Mouse (Mus musculus) megakaryocyte, embryonic 14.5 days (primary cell): ENCODE data around the gene Cbx6. TPM values are rescaled to one million over a fixed set of nuclear protein-coding genes. Genes with fewer than 3 reads are reported as not detected.

ENCODE experiments used
- H3K27me3 ChIP-seq: replicated peaks from 2 replicates; pipeline ENCODE3; 2012; ENCODE audit warnings: inconsistent platforms
- H3K36me3 ChIP-seq: replicated peaks from 2 replicates; pipeline ENCODE3; 2012; ENCODE audit warnings: low read length, inconsistent platforms, mixed read lengths
- H3K4me1 ChIP-seq: 2 replicates; pipeline ENCODE4 v1.6.1; 2012; ENCODE audit warnings: inconsistent platforms
- H3K4me3 ChIP-seq: replicated peaks from 2 replicates; pipeline ENCODE3; 2012; ENCODE audit warnings: moderate library complexity, mild to moderate bottlenecking, inconsistent platforms
- H3K9me3 ChIP-seq: 2 replicates; pipeline ENCODE4 v1.6.1; 2012; ENCODE audit warnings: inconsistent platforms
- FLI1 ChIP-seq: IDR thresholded peaks from 2 replicates; pipeline ENCODE4 v1.6.1; 2012; ENCODE audit warnings: low read length, inconsistent platforms, mixed read lengths
- GATA1 ChIP-seq: IDR thresholded peaks from 3 replicates; pipeline ENCODE4 v1.6.1; 2012; ENCODE audit warnings: mixed read lengths, low read length, inconsistent platforms, borderline replicate concordance
- polyA plus RNA-seq: library from polyadenylated mRNA; stranded (reverse); fragments of >175 nt; gene quantifications from 2 replicates; pipeline ENCODE4 v1.2.3, GENCODE M21; 2012; ENCODE audit warnings: low replicate concordance; ENCODE audit not compliant: insufficient read depth

Cbx6 gene
- polyA plus RNA-seq, 1 experiment = 17.1 TPM

- Histone ChIP-seq H3K9me3 (no peaks in the 10 kb centered on the region), H3K4me1 (peaks cover 5% of the 10 kb centered on the region), H3K36me3 (no peaks in the 10 kb centered on the region), H3K4me3 (no peak overlapping the region), H3K27me3 (peaks cover 9% of the 10 kb centered on the region)
- TF ChIP-seq FLI1 = no peak
- no peak for TF ChIP-seq GATA1
Observed at GRCm38 (mm10) chr15:79867260-79868002, 32.9 kb upstream of the Cbx6 start.

DNA sequence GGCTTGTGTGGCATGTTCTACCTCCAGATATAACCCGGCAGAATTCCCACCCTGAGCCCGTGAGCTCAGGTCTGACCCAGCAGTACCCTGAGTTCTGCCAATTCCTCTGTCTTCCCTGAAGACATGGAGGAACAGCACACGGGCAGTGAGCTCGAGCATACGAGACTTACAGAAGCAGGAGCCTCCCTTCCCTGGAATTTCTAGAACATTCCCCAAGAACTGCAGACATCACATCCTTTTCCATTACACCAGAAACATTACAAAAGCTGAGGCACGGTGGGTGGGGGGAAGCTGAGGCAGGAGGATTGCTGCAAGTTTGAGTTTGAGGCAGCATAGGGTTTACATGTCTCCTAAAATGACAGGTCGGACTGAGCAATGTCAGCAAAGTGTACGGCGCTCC is 25.3 kb upstream of the Cbx6 start:
- Histone ChIP-seq H3K27me3 (peaks cover 47% of the 10 kb centered on the region), H3K4me3 (no peak overlapping the region), H3K4me1 (peaks cover 5% of the 10 kb centered on the region), H3K9me3 (no peaks in the 10 kb centered on the region), H3K36me3 (no peaks in the 10 kb centered on the region)
- TF ChIP-seq FLI1 (no peak), GATA1 (no peak)

- Histone ChIP-seq H3K36me3 (no peaks in the 10 kb centered on the region), H3K4me1 (peaks cover under 1% of the 10 kb centered on the region; the same call in 1 of the 2 replicates)
- TF ChIP-seq FLI1 = no peak
- TF ChIP-seq GATA1 = no peak
Observed at GRCm38 (mm10) chr15:79858979-79859378, 24.5 kb upstream of the Cbx6 start.

GRCm38 (mm10) chr15:79850143-79850542 is 15.7 kb upstream of the Cbx6 start:
- Histone ChIP-seq H3K4me3 (no peak overlapping the region), H3K4me1 (no peaks in the 10 kb centered on the region), H3K9me3 (peaks cover 13% of the 10 kb centered on the region), H3K36me3 (no peaks in the 10 kb centered on the region), H3K27me3 (peaks cover 45% of the 10 kb centered on the region)
- TF ChIP-seq GATA1 = no peak
- TF ChIP-seq FLI1 = no peak

More at GRCm38 (mm10) chr15:79858979-79859378, 24.5 kb upstream of the Cbx6 start:
- no peaks in the 10 kb centered on the region for H3K9me3 ChIP-seq
- H3K4me3 ChIP-seq = no peak overlapping the region
- peaks cover 48% of the 10 kb centered on the region for H3K27me3 ChIP-seq

DNA sequence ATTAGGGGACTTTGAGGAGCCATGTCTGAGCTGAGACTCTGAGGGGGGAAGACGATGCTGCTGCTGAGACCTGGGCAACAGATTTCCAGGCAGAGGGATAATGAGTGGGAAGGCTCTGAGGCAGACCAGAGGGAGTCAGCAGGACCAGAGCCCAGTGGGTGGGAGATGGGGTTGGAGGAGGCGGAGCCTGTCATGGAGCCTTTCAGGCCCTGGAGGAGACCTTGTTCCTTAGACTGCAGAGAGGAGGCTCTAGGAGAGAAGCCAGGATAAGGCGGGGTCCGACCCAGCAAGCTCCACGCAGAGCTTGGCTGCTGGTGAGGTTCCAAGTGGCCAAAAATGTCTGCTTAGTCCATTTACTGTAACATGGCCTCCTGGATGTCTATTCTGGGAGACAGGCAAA is 12.6 kb upstream of the Cbx6 start:
- peaks cover 53% of the 10 kb centered on the region for H3K27me3 ChIP-seq
- H3K4me3 ChIP-seq = no peak overlapping the region
- TF ChIP-seq FLI1 = no peak
- no peak for TF ChIP-seq GATA1
- peaks cover 17% of the 10 kb centered on the region for H3K9me3 ChIP-seq
- no peaks in the 10 kb centered on the region for H3K4me1 ChIP-seq
- no peaks in the 10 kb centered on the region for H3K36me3 ChIP-seq

- Histone ChIP-seq H3K27me3 (peaks cover 58% of the 10 kb centered on the region), H3K36me3 (no peaks in the 10 kb centered on the region), H3K9me3 (peaks cover 17% of the 10 kb centered on the region), H3K4me3 (no peak overlapping the region), H3K4me1 (no peaks in the 10 kb centered on the region)
- TF ChIP-seq GATA1 = no peak
- no peak for TF ChIP-seq FLI1
Observed at GRCm38 (mm10) chr15:79845986-79846385, 11.5 kb upstream of the Cbx6 start.

DNA sequence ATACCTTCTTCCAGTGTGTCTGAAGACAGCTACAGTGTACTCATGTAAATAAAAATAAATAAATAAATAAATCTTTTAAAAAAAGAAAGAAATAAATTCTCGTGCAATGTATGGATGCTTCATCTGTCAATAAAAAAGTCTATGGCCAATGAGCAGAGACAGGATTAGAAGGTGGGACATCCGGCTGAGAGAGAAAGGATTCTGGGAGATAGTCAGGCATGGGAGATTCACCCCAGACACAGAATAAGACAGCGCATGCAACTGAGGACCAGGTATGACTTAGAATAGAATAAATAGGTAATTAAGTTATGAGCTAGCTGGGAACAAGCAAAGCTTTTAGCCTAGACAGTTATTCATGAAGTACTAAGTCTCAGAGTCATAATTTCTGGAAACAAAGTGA is 8.5 kb upstream of the Cbx6 start:
- peaks cover 61% of the 10 kb centered on the region for H3K27me3 ChIP-seq
- H3K36me3 ChIP-seq = no peaks in the 10 kb centered on the region
- H3K4me1 ChIP-seq = no peaks in the 10 kb centered on the region
- no peak overlapping the region for H3K4me3 ChIP-seq
- 0 out of 2 replicates have a peak, but pooled peaks cover 4% of the 10 kb centered on the region for H3K9me3 ChIP-seq
- TF ChIP-seq FLI1 = no peak
- TF ChIP-seq GATA1 = no peak

DNA sequence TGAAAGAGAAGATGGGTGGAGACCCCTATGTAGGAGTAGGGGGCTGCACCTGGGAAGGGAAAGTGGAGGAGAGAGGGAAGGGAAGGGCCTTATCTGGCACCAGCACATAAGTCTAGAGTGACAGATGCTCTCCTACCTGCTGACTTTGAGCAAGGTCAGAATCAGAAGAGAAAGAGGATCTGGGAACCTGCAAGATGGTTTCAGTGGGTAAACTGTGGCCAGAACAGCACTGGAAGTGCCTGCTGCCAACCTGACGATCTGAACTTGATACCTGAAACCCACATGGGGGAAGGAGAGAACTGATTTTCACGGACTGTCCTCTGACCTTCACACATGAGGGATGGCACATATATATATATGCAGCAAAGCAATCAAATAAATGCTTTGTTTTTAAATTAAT is 5.8 kb upstream of the Cbx6 start:
- H3K9me3 ChIP-seq = 0 out of 2 replicates have a peak, but pooled peaks cover 4% of the 10 kb centered on the region
- no peaks in the 10 kb centered on the region for H3K4me1 ChIP-seq
- H3K4me3 ChIP-seq = no peak overlapping the region
- no peaks in the 10 kb centered on the region for H3K36me3 ChIP-seq
- no peak for TF ChIP-seq FLI1
- no peak for TF ChIP-seq GATA1
- H3K27me3 ChIP-seq = peaks cover 63% of the 10 kb centered on the region

- H3K27me3 ChIP-seq = peaks cover 41% of the 10 kb centered on the region
- H3K36me3 ChIP-seq = peaks cover 6% of the 10 kb centered on the region
- peaks cover 39% of the 10 kb centered on the region for H3K4me1 ChIP-seq
- TF ChIP-seq GATA1 = no peak
- no peak for TF ChIP-seq FLI1
- H3K4me3 ChIP-seq = no peak overlapping the region
- no peaks in the 10 kb centered on the region for H3K9me3 ChIP-seq
Observed at GRCm38 (mm10) chr15:79834881-79835260, 383 bp upstream of the Cbx6 start.

DNA sequence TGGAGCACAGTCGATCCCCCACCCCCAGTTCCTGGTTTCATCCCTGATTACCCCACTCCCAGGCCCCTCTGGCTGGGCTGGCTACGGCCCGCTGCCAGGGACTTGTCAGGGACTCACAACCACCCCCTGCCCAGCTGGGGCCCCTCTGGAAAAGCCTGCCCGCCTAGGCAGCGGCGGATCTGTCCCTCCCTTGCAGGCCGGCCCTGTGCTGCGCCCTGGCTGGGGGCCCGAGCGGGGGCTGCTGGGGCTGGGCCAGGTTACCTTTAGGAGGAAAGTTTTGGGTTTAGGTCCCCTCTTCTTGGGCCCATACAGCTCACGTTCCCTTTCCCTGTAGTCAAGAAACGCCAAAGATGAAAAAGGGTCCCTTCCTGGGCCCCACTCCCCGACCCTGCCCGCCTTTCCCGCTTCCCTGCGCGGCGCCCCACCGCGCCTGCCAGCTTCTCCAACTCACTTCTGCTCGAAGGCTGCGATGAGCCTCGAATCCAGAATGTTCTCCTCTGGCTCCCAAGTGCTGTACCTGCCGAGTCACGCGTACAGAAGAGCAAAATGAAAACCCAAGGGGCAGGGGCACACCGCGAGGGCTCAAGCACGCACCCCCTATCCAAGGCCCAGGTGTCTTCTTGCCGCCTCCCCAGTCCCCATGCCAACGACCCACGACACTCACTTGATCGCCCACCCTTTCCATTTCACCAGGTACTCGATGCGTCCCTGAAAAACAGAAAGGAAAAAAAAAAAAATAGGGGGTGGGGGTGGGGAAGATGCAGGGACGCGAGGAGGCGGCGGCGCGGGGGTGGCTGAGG is 1.0 kb downstream of the Cbx6 start:
- peak overlapping the region; percentile 96 for H3K4me3 ChIP-seq
- peaks cover 39% of the 10 kb centered on the region for H3K4me1 ChIP-seq
- no peaks in the 10 kb centered on the region for H3K9me3 ChIP-seq
- H3K27me3 ChIP-seq = peaks cover 34% of the 10 kb centered on the region
- H3K36me3 ChIP-seq = peaks cover 20% of the 10 kb centered on the region
- TF ChIP-seq GATA1 (no peak), FLI1 (no peak)
